Mouse (Mus musculus) bone marrow, adult 2 months (tissue): ENCODE data around the gene Med12l. TPM values are rescaled to one million over a fixed set of nuclear protein-coding genes. Genes with fewer than 3 reads are reported as not detected.

ENCODE experiments used
- H3K27ac ChIP-seq: fragments of 200-500 bp; 2 replicates; pipeline ENCODE4 v1.5.1; 2012; ENCODE audit warnings: low read depth, mild to moderate bottlenecking, control low read depth, inconsistent platforms, low read length; ENCODE audit not compliant: control insufficient read depth, poor library complexity, insufficient read depth
- H3K4me1 ChIP-seq: fragments of 200-500 bp; 2 replicates; pipeline ENCODE4 v1.6.1; 2011; ENCODE audit warnings: low read length; ENCODE audit not compliant: control insufficient read depth, insufficient read depth
- H3K4me3 ChIP-seq: fragments of 200-500 bp; replicated peaks from 2 replicates; pipeline ENCODE3; 2011; ENCODE audit warnings: mild to moderate bottlenecking, low read depth, low read length, control low read depth; ENCODE audit not compliant: control insufficient read depth
- CTCF ChIP-seq: fragments of 200-500 bp; IDR thresholded peaks from 2 replicates; pipeline ENCODE4 v1.5.1; 2011; ENCODE audit warnings: low read length, control low read depth; ENCODE audit not compliant: control insufficient read depth, insufficient read depth
- POLR2A ChIP-seq: fragments of 200-500 bp; IDR thresholded peaks from 2 replicates; pipeline ENCODE4 v1.6.1; 2011; ENCODE audit warnings: low read depth, mild to moderate bottlenecking, control low read depth, low read length, borderline replicate concordance; ENCODE audit not compliant: control insufficient read depth
- WGBS: fragments of 180-500 bp; shearing (Covaris S2); methylation state at CpG from one replicate; pipeline ENCODE4 v1.1.7; 2018; 5-methylcytosine and 5-hydroxymethylcytosine counted together
- polyA plus RNA-seq: library from polyadenylated mRNA; stranded (reverse); fragments of >200 nt; gene quantifications from 2 replicates; pipeline ENCODE4 v1.2.4, GENCODE M21; 2011; ENCODE audit warnings: low replicate concordance; ENCODE audit not compliant: missing spikeins, insufficient read depth, insufficient read length

The Med12l gene
- polyA plus RNA-seq, 1 experiment: 6.5 TPM

DNA sequence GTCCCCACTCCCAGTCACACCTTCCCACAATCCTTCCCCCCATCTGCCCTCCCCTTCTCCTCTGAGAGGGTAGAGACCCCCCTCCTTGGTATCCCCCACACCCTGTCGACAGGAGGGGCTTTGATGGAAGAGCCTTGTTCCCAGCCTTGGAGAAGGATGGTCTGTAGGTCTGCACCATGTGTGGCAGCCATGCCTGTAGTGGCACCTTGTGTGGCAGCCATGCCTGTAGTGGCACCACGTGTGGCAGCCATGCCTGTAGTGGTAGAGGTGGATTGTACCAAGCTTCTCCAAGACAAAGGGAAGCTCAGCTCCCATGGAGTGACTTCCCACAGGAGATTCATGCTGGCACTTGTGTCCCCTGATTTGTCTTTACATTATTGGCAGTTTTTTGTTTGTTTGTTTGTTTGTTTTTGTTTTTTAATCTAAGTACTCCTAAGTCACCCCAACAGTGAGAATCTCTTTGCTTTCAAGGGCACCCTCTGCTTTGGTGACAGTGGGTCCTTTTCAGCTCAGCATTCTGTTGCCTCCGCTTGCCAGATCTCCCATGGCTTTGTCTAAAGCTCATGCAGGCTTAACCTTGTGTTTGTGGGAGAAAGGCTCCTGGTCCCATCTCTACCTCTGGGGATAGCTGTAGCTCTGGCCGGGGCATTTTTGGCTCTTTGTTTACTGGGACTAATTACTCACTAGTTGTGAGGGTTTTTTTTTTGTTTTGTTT, 10.2 kb downstream of the Med12l start:
- no peak for TF ChIP-seq CTCF
- no peak for TF ChIP-seq POLR2A
- WGBS: 72% methylated on average over 4 of the region's 4 CpGs
- Histone ChIP-seq H3K4me1 (no peaks in the 10 kb centered on the region; the same call in 1 of the 2 replicates), H3K27ac (no peak overlapping the region), H3K4me3 (no peak overlapping the region)

DNA sequence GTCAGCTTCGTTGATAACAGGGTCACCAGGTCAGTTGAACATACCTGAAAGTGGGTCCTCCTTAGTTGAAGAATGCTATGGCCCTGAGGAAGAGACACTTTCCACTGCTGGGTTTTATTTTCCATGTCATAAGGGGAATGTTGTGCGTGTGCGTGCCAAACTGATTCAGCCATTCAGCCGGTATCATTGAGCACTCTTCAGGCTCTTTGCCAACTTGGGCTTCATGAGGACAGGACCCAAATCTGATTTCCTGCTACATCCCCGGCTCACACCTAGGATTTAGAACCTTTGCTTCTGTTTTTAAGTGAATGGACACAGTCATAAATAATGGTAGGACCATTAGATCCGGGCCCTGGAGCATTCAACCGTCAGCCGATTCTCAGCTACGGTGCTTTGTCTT, 10.9 kb downstream of the Med12l start:
- WGBS: 84% methylated on average over 9 of the region's 9 CpGs
- Histone ChIP-seq H3K27ac (no peak overlapping the region), H3K4me3 (no peak overlapping the region), H3K4me1 (no peaks in the 10 kb centered on the region; the same call in 1 of the 2 replicates)
- TF ChIP-seq CTCF (no peak), POLR2A (no peak)

- 79% methylated on average over 8 of the region's 8 CpGs for WGBS
- TF ChIP-seq CTCF (no peak), POLR2A (no peak)
Observed at GRCm38 (mm10) chr3:59021236-59021635, 15.6 kb downstream of the Med12l start.

DNA sequence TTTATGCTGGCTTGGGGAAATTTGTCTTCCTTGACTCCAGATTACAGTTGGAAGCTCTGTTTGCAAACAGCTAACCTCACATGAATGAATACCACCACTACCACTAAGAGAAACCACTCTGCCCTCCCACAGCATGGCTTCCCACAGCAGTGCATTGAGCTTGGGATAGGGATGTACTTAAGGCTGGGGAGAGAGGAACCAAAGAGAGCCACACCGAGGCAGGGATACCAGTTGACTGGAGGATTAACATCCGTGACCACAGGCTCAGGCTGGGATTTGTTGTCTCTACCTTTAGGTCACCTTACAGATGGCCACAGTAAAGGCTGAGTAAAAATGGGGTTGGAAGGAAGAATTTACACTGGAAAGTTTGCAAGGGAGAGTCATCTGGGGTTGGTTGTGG, 16.6 kb downstream of the Med12l start:
- TF ChIP-seq CTCF: no peak
- no peak for TF ChIP-seq POLR2A
- Histone ChIP-seq H3K4me1 (no peaks in the 10 kb centered on the region), H3K27ac (no peak overlapping the region), H3K4me3 (no peak overlapping the region)
- 80% methylated on average over 2 of the region's 2 CpGs for WGBS

More at GRCm38 (mm10) chr3:59021236-59021635, 15.6 kb downstream of the Med12l start:
- Histone ChIP-seq H3K4me1 (no peaks in the 10 kb centered on the region; the same call in 1 of the 2 replicates), H3K4me3 (no peak overlapping the region), H3K27ac (no peak overlapping the region)

DNA sequence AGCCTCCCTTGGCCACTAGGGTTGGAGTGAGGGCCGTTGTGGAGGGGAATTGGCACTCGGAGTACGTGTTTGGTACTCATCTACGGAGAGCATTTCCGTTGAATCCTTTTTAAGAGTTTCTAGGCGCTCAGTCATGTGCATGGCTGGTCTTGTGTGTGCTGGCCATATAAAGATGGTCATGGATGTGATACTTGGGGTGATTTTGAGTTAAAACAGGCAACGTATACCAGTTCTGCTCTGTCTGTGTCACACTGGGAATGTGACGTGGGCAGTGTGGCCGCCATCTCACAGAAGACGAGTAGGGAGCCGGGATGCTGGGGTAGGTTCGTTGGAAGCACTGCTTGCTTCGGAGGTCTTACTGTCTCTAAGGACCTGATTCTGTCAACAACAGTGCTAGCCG, 17.3 kb downstream of the Med12l start:
- Histone ChIP-seq H3K4me1 (no peaks in the 10 kb centered on the region), H3K4me3 (no peak overlapping the region), H3K27ac (no peak overlapping the region)
- no peak for TF ChIP-seq CTCF
- TF ChIP-seq POLR2A: no peak
- 86% methylated on average over 14 of the region's 14 CpGs for WGBS

DNA sequence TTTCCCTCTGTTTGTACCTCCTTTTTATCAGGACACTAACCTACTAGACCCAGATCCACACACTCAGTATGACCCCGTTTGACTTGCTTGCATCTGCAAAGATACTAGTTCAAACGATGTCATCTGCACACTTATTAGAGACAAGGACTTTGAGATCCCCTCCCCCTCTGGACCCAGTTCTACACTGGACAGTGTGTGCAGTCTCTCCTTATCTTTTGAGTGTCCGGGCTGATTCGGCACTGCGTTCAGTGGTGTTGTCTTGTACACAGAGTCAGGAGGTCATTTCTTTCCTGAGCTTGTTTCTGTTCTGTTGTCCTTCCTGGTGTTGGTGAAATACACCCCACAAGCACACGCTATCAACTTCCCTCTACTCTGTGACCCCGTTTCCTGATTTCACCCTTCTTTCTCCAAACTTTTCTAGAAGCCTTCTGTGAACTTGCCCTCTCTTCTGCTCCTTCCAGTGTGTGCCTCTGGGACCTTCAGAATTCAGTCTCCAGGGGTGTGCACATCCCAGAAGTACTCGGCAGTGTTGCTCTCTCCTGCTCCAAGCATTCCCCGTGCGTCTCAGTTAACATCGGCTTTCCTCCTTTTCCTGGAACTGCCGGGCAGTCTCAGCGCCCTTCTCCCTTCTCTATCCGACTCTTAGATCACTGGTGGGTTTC, 19.0 kb downstream of the Med12l start:
- no peak for TF ChIP-seq CTCF
- no peak for TF ChIP-seq POLR2A
- 50% methylated on average over 14 of the region's 14 CpGs for WGBS
- no peak overlapping the region for H3K27ac ChIP-seq

DNA sequence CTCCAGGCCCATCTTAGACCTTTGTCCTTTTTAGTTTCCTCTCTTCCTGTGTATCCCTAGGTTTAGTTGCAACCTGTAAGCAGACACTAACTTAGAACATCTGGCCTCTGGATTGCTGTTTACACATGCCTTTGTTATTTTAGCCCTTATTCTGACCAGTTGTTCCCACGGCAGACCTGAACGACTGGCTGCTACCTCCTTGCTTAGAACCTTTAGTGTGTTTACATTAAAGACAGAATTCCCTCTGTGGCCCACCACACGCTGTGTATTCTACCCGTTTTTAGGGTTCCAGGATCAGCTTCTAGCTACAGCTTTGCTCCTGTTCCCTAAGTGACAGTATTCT, 19.5 kb downstream of the Med12l start:
- 79% methylated on average over 4 of the region's 4 CpGs for WGBS
- no peak for TF ChIP-seq CTCF
- no peak for TF ChIP-seq POLR2A
- no peaks in the 10 kb centered on the region for H3K4me1 ChIP-seq
- H3K27ac ChIP-seq: no peak overlapping the region
- H3K4me3 ChIP-seq: no peak overlapping the region

More for the DNA sequence above, 19.0 kb downstream of the Med12l start:
- H3K4me3 ChIP-seq: no peak overlapping the region
- H3K4me1 ChIP-seq: no peaks in the 10 kb centered on the region

DNA sequence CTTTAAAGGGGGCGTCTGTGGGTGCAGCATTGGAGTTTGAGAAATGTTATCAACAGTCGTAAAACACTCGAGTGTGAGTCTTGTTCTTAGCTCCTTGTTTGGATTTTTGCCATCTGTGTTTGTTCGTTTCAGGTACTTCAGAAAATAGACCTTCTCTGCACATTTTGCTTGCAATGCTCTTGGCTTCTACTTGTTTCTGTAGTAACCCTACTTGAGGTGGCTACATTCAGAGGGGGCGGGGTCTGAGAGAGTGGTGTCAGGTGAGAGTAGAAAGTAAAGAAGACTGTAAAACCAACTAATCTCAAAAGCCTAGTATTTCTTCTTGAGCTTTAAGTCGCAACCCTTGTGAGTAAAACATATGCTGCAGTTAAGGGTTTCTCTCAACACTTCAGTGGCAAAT, 23.1 kb downstream of the Med12l start:
- Histone ChIP-seq H3K27ac (no peak overlapping the region), H3K4me1 (no peaks in the 10 kb centered on the region), H3K4me3 (no peak overlapping the region)
- TF ChIP-seq CTCF (no peak), POLR2A (no peak)
- 72% methylated on average over 6 of the region's 6 CpGs for WGBS

- no peak for TF ChIP-seq CTCF
- WGBS: 66% methylated on average over 4 of the region's 4 CpGs
- Histone ChIP-seq H3K4me3 (no peak overlapping the region), H3K27ac (no peak overlapping the region), H3K4me1 (no peaks in the 10 kb centered on the region)
Observed at GRCm38 (mm10) chr3:59030986-59031385, 25.4 kb downstream of the Med12l start.
